21 mouse cellular contexts compared by ENCODE assay signal in the genomic region with DNA sequence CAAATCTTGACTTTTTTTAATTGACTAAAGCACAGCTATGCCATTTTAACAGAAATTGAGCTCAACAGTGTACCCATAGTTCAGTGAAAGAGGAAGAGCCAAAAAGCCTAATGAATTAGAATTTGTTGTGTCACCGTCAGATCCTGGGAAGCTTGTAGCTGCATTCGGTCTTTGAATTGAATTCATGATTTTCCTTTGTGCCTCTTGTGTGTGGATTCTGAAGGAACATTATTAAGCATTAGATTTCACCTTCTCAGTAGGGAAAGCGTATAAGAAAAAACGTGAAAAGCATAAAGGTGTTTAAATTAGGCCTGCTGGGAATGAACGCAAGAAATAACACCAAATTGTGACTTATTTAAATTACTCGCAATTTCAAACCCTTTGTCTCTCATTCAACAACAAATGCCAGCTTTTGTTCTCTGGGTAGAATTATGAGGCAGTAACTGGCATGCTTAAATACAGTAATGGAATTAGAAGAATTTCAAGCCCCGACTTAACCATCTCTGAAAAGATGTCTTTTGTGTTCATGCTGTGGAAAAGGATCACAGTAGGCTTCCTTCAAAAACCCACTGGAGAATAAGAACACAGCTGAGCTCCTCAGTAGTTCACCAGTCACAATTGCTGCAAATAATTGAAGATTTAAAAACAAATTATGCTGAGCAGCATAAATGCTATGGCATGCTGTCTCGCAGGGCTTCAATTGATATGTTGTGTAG.
A peak's percentile ranks its signal among the peaks of the same experiment; 100 is the strongest.
DNase-seq lines count a peak whose midpoint lies in the region; ATAC-seq and TF ChIP-seq lines count a peak whose summit lies in the region.
"Had no signal": no experiment of that assay in that cellular context is flagged by ENCODE, and none has a peak within 500 bp of the region (broad histone marks: within the 10 kb centered on the region; RNA-seq: fewer than 3 reads in every experiment).

No protein-coding gene starts in this region.

- no peaks in the 10 kb centered on the region for H3K9me3 ChIP-seq in forebrain, embryonic 11.5 days (ENCODE audit: control insufficient read depth, low read length)
- H3K9me3 ChIP-seq in forebrain, postnatal 0 days (ENCODE audit: low read length), result no peaks in the 10 kb centered on the region
- no peaks in the 10 kb centered on the region for H3K9me3 ChIP-seq in neural tube, embryonic 15.5 days (replicated peaks)
- H3K9me3 ChIP-seq: embryonic facial prominence, embryonic 12.5 days; heart, embryonic 13.5 days; limb, embryonic 10.5 days had no signal

- DNase-seq in layer of hippocampus, adult 2 months (ENCODE audit: low spot score in 2 of 2), result no peak
- DNase-seq in layer of hippocampus, postnatal 10 days (ENCODE audit: low spot score in 2 of 2), result no peak
- no peak for DNase-seq in forebrain, embryonic 11.5 days (ENCODE audit: low spot score)
- DNase-seq in forebrain, postnatal 0 days, result peak; percentile 45
- no peak for DNase-seq in ovary, adult 18-20 months (ENCODE audit: low spot score)
- no peak for DNase-seq in kidney, adult 2 months
- DNase-seq: B cell, adult 2 months; cerebellum, adult 9-10 months; gastrocnemius, postnatal 14 days; heart, adult 18-20 months; kidney, adult 9 months; kidney, postnatal 25 days; lung, adult 18-20 months; right cerebral cortex, postnatal 14 days; spleen, adult 18-20 months; thymus, postnatal 4 days had no signal

- H3K4me1 ChIP-seq in forebrain, embryonic 11.5 days (replicated peaks; ENCODE audit: control insufficient read depth, insufficient read depth, low read length), result peaks cover 13% of the 10 kb centered on the region
- H3K4me1 ChIP-seq in forebrain, postnatal 0 days (ENCODE audit: insufficient read depth), result peaks cover 4% of the 10 kb centered on the region; the same call in 1 of the 2 replicates
- H3K4me1 ChIP-seq in neural tube, embryonic 15.5 days, result peaks cover 10% of the 10 kb centered on the region; the same call in 1 of the 2 replicates
- H3K4me1 ChIP-seq in kidney, adult 2 months (ENCODE audit: control insufficient read depth, insufficient read depth, low read length), result no peaks in the 10 kb centered on the region
- H3K4me1 ChIP-seq: limb, embryonic 10.5 days had no signal

- TF ChIP-seq CTCF in layer of hippocampus, adult 2 months (conservative IDR thresholded peaks at IDR 0.05), result no peak
- no peak for TF ChIP-seq CTCF in forebrain, postnatal 0 days (IDR thresholded peaks at IDR 0.05; ENCODE audit: low read depth)
- no peak for TF ChIP-seq CTCF in kidney, adult 2 months (conservative IDR thresholded peaks at IDR 0.05; ENCODE audit: insufficient read depth, insufficient read length, low read depth, low read length)

- peak overlapping the region; percentile 37; the same call in 1 of the 2 replicates for H3K27ac ChIP-seq in layer of hippocampus, adult 2 months
- peak overlapping the region; percentile 27 for H3K27ac ChIP-seq in forebrain, embryonic 11.5 days (ENCODE audit: low read depth, low read length)
- no peak overlapping the region for H3K27ac ChIP-seq in forebrain, postnatal 0 days (ENCODE audit: low read depth, low read length)
- H3K27ac ChIP-seq in neural tube, embryonic 15.5 days (replicated peaks), result 0 out of 2 replicates have a peak overlapping the region, but pooled peaks have one; percentile 15
- H3K27ac ChIP-seq in kidney, adult 2 months (ENCODE audit: insufficient read depth, low read depth, low read length), result no peak overlapping the region
- H3K27ac ChIP-seq: embryonic facial prominence, embryonic 12.5 days; heart, embryonic 13.5 days; left cerebral cortex, adult 2 months; limb, embryonic 10.5 days had no signal

- peak; percentile 49 for ATAC-seq in forebrain, embryonic 11.5 days (replicated peaks; ENCODE audit: low FRiP score)
- ATAC-seq in forebrain, postnatal 0 days, result peak; percentile 61; the same call in 1 of the 2 replicates
- ATAC-seq in neural tube, embryonic 15.5 days (ENCODE audit: low FRiP score), result 0 out of 2 replicates have a peak, but pooled peaks have one; percentile 17

- no peak overlapping the region for H3K9ac ChIP-seq in forebrain, embryonic 11.5 days (ENCODE audit: low read length)
- no peak overlapping the region for H3K9ac ChIP-seq in forebrain, postnatal 0 days
- no peak overlapping the region for H3K9ac ChIP-seq in neural tube, embryonic 15.5 days (replicated peaks)
- H3K9ac ChIP-seq: embryonic facial prominence, embryonic 12.5 days; heart, embryonic 13.5 days had no signal

- no peaks in the 10 kb centered on the region for H3K36me3 ChIP-seq in forebrain, embryonic 11.5 days (ENCODE audit: control insufficient read depth, insufficient read depth, low read length)
- H3K36me3 ChIP-seq in forebrain, postnatal 0 days (ENCODE audit: insufficient read depth), result no peaks in the 10 kb centered on the region
- no peaks in the 10 kb centered on the region for H3K36me3 ChIP-seq in neural tube, embryonic 15.5 days
- H3K36me3 ChIP-seq in kidney, adult 2 months (ENCODE audit: control insufficient read depth, insufficient read depth, low read length), result no peaks in the 10 kb centered on the region
- H3K36me3 ChIP-seq: embryonic facial prominence, embryonic 12.5 days; heart, embryonic 13.5 days; limb, embryonic 10.5 days had no signal

- H3K4me3 ChIP-seq in layer of hippocampus, adult 2 months, result no peak overlapping the region
- H3K4me3 ChIP-seq in forebrain, embryonic 11.5 days (ENCODE audit: low read depth, low read length), result no peak overlapping the region
- no peak overlapping the region for H3K4me3 ChIP-seq in forebrain, postnatal 0 days (ENCODE audit: low read depth, low read length)
- no peak overlapping the region for H3K4me3 ChIP-seq in neural tube, embryonic 15.5 days (replicated peaks)
- no peak overlapping the region for H3K4me3 ChIP-seq in kidney, adult 2 months (ENCODE audit: insufficient read depth, low read depth, low read length)
- H3K4me3 ChIP-seq: embryonic facial prominence, embryonic 12.5 days; heart, embryonic 13.5 days; left cerebral cortex, adult 2 months; limb, embryonic 10.5 days had no signal

- H3K4me2 ChIP-seq in forebrain, embryonic 11.5 days (ENCODE audit: low read depth, low read length, severe bottlenecking), result no peak overlapping the region
- no peak overlapping the region for H3K4me2 ChIP-seq in forebrain, postnatal 0 days (ENCODE audit: low read depth)
- H3K4me2 ChIP-seq in neural tube, embryonic 15.5 days, result no peak overlapping the region
- H3K4me2 ChIP-seq: embryonic facial prominence, embryonic 12.5 days; heart, embryonic 13.5 days had no signal

- WGBS in forebrain, embryonic 11.5 days, result 20% methylated on average over 8 of the region's 8 CpGs
- 13% methylated on average over 8 of the region's 8 CpGs for WGBS in forebrain, postnatal 0 days
- 28% methylated on average over 8 of the region's 8 CpGs for WGBS in neural tube, embryonic 15.5 days
- 79% methylated on average over 8 of the region's 8 CpGs for WGBS in kidney, adult 2 months

- no peaks in the 10 kb centered on the region for H3K27me3 ChIP-seq in forebrain, embryonic 11.5 days (ENCODE audit: control insufficient read depth, insufficient read depth, low read length)
- H3K27me3 ChIP-seq in forebrain, postnatal 0 days (ENCODE audit: insufficient read depth, low read length), result no peaks in the 10 kb centered on the region
- H3K27me3 ChIP-seq in neural tube, embryonic 15.5 days (replicated peaks), result no peaks in the 10 kb centered on the region
- H3K27me3 ChIP-seq in kidney, adult 2 months (replicated peaks; ENCODE audit: control insufficient read depth, insufficient read depth, low read length), result no peaks in the 10 kb centered on the region
- H3K27me3 ChIP-seq: embryonic facial prominence, embryonic 12.5 days; heart, embryonic 13.5 days had no signal

- TF ChIP-seq POLR2A in kidney, adult 2 months (IDR thresholded peaks at IDR 0.05; ENCODE audit: low read depth, low read length), result no peak

Comparison
In these comparisons a context has a peak if more than half of its experiments do, and no peak if none do; other contexts are left out.
1. H3K27ac ChIP-seq: peak in layer of hippocampus, adult 2 months (single experiment), forebrain, embryonic 11.5 days (single experiment) and neural tube, embryonic 15.5 days (single experiment); none in forebrain, postnatal 0 days (single experiment) and kidney, adult 2 months (single experiment).
2. Peak in every context shown above with its lines, with median percentiles within 50 percentile points of each other: ATAC-seq.